Mouse (Mus musculus) brown adipose tissue, adult 24 weeks (tissue): ENCODE measurements around the gene Hadha. TPM values are rescaled to one million over a fixed set of nuclear protein-coding genes. Genes with fewer than 3 reads are reported as not detected.

ENCODE experiments used
- H3K27ac ChIP-seq: fragments of 200-500 bp; replicated peaks from 2 replicates; pipeline ENCODE4 v1.5.1; 2012; ENCODE audit warnings: low read depth, mild to moderate bottlenecking, low read length
- H3K4me1 ChIP-seq: fragments of 200-500 bp; 2 replicates; pipeline ENCODE4 v1.6.1; 2012; ENCODE audit warnings: low read length, mixed read lengths; ENCODE audit not compliant: control insufficient read depth, insufficient read depth, insufficient read length
- H3K4me3 ChIP-seq: fragments of 200-500 bp; 2 replicates; pipeline ENCODE4 v1.5.1; 2012; ENCODE audit warnings: low read depth, mild to moderate bottlenecking, low read length, moderate library complexity; ENCODE audit not compliant: insufficient read depth
- polyA plus RNA-seq: library from polyadenylated mRNA; stranded (reverse); fragments of >200 nt; gene quantifications from 2 replicates; pipeline ENCODE4 v1.2.4, GENCODE M21; 2012; ENCODE audit not compliant: missing spikeins, insufficient read depth, insufficient read length

The Hadha gene
- polyA plus RNA-seq, 1 experiment = 2,102 TPM

DNA sequence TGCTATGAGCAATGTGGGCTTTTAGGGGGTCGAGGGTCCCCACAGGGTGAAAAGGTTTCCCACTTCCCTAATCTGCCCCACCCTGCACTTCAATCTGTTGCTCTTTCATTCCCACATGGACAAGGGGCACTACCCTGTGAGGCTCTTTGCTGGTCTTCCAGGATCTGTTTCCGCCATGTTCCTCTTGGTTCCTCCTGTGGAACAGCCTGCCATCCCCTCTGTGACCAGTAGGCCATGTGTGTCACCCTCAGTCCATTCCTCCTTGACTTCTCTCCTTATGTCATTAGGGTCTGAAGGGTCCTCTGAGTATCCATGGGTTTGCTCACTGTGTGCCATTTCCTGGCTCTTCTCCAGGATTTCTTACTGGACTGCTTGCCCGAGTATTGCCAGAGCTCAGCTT, 43.2 kb downstream of the Hadha start:
- Histone ChIP-seq H3K27ac (no peak overlapping the region), H3K4me3 (no peak overlapping the region), H3K4me1 (no peaks in the 10 kb centered on the region)

GRCm38 (mm10) chr5:30111126-30111525, 43.8 kb downstream of the Hadha start:
- peak overlapping the region; percentile 12; the same call in 1 of the 2 replicates for H3K4me3 ChIP-seq

DNA sequence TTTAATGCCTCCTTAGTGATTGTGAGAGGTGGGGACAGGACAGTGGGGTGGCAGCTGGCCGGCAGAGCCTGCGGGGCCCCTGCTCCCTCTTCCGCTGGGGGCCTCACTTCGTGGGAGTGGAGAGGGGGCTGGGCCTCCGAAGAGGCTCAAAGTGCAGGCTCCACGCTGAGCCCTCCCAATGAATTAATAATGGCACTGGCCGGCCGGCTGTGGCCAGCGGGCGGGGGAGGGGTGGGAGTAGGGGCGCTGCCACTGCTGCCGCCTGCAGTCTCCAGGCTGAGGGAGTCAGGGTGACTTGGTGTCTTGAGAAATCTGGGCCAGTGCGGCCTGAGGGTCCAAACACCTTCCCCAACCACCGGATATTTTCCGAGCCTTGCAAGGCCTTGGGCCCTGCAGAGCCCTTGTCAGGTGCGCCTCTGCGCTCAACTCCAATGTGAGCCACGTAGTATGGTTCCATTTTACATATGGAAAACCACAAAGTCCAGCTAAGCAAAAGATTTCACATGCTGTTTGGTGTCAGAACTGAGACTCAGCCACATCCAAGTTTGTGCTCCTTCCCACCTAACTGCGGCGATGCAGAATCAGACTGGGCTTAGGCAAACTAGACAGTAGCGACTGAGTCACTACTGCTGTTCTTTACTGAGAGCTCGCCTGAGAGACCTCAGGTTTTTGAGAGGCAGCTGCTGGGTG, 44.4 kb downstream of the Hadha start:
- H3K27ac ChIP-seq = no peak overlapping the region
- H3K4me1 ChIP-seq = no peaks in the 10 kb centered on the region
- peak overlapping the region; percentile 12; the same call in 1 of the 2 replicates for H3K4me3 ChIP-seq

More at GRCm38 (mm10) chr5:30111126-30111525, 43.8 kb downstream of the Hadha start:
- Histone ChIP-seq H3K27ac (no peak overlapping the region), H3K4me1 (no peaks in the 10 kb centered on the region)

- Histone ChIP-seq H3K4me3 (no peak overlapping the region), H3K27ac (no peak overlapping the region), H3K4me1 (no peaks in the 10 kb centered on the region)
These were observed 45.1 kb downstream of the Hadha start for GRCm38 (mm10) chr5:30109899-30110298.

GRCm38 (mm10) chr5:30108233-30108632, 46.7 kb downstream of the Hadha start:
- Histone ChIP-seq H3K4me1 (no peaks in the 10 kb centered on the region), H3K27ac (no peak overlapping the region), H3K4me3 (no peak overlapping the region)

DNA sequence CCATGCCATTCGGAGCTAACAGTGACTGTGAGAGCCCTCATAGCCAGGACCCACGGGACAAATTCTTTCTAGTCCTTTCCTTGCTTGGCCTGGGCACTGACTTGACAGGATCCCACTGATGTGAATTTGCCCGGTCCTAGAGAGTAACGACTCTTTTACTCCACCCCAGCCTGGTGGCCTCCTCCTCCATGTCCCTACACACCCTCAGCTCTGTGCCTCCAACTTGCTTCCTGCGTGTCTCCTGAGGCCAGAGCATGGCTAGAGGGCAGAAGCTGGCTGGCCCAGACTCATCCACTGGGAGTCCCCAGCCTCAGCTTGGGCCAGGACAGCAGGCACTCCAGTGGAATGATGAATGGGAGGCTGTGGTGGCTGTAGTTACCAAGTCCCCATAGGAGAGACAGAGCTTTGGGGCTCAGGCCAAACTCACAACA, 47.3 kb downstream of the Hadha start:
- Histone ChIP-seq H3K4me3 (no peak overlapping the region), H3K27ac (no peak overlapping the region), H3K4me1 (no peaks in the 10 kb centered on the region)

GRCm38 (mm10) chr5:30107186-30107585, 47.8 kb downstream of the Hadha start:
- Histone ChIP-seq H3K27ac (no peak overlapping the region), H3K4me1 (no peaks in the 10 kb centered on the region), H3K4me3 (no peak overlapping the region)

GRCm38 (mm10) chr5:30106756-30107155, 48.2 kb downstream of the Hadha start:
- no peaks in the 10 kb centered on the region for H3K4me1 ChIP-seq
- no peak overlapping the region for H3K27ac ChIP-seq
- H3K4me3 ChIP-seq = no peak overlapping the region

DNA sequence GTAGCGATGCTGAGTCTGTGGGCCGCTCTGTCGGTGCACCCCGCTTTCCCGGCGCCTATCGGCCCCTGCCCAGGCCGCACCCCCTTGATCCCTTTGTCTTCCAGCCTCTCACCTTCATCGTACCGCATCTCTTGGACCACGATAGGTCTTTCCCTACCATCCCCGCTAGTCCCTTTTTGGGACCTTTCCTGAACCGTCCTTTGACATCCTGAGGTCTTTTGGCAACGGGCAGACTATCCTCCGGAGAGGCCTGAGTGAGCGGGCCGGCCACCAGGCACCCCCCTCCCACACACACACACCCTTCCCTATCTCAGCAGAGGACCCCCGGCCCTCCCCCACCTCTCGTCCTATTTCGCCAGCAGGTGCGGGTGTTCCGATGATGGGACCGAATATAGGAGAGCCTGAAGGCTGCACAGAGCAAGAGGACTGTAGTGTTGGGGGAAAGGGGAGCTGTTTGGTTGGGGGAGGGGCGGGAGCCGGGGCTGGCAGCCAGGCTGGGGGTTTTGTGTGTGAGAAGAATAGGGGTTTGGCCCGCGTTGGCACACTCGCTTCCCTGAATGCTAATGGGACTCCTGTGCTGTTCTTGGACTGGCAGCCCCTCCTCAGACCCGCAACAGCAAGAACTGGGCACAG, 49.2 kb downstream of the Hadha start, which contains the start of gene 3110082J24Rik:
Gene 3110082J24Rik (minus strand): TSS at position 419 of the 633 bp plus-strand sequence.
- H3K4me1 ChIP-seq = no peaks in the 10 kb centered on the region
- H3K27ac ChIP-seq = no peak within 1 kb of the TSS
- H3K4me3 ChIP-seq = peak within 1 kb of the TSS; percentile 37

- no peak within 1 kb of the TSS for H3K27ac ChIP-seq
- peak within 1 kb of the TSS; percentile 39 for H3K4me3 ChIP-seq
- no peaks in the 10 kb centered on the region for H3K4me1 ChIP-seq
These were observed 49.9 kb downstream of the Hadha start, which contains the start of gene Garem2 for GRCm38 (mm10) chr5:30104841-30105667. Gene Garem2 (plus strand): TSS chr5:30105161.

DNA sequence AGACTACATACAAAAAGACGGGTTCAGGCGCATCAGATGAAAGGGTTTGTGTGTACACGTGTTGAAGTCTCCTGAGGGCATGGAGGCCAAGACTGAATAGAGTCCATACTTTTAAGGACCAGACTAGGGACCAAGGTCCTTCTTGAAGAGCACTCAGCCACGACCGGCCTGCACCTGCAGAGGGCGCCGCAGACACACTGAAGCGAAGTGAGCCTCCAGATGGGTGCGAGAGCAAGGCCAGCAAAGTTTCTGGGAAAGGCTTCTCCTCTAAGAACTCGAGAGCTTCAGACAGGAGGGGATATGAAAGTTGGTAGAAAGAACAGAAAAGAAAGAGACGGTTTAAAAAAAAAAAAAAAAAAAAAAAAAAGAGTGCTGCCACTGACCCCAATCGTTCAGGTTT, 50.6 kb downstream of the Hadha start:
- Histone ChIP-seq H3K4me3 (no peak overlapping the region), H3K27ac (no peak overlapping the region), H3K4me1 (no peaks in the 10 kb centered on the region)

DNA sequence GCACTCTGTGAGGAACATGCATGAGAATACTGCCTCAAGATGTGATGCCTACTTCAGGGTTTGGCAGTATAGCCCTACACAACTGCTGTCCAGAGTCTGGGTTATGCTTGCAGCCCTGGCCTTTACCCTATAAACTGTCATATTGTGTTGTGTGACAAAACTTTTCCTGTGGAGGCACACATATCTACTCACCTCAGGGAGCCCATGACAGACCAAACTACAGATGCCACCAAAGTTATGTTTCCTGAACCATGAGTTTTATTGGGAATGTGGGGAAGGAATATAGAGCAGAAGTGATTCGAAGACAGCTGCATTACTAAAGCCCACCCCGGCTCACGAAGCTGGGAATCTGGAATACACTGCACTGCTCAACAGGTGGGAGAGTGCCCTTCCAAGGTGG, 51.6 kb downstream of the Hadha start:
- H3K4me1 ChIP-seq = no peaks in the 10 kb centered on the region
- no peak overlapping the region for H3K27ac ChIP-seq
- no peak overlapping the region for H3K4me3 ChIP-seq

DNA sequence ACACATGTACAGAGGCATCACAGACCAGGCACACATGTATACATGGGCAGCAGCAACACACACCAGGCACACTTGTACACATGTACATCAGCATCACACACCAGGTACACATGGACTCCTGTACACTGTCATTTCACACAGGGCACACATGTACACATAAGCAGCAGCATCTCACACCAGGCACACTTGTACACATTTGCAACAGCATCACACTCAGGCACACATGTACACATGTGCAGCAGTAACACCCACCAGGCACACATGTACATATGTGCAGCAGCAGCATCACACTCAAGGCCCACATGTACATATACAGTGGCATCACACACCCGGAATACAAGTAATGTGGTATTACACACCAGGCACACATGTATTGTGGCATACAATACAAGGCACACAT, 56.7 kb downstream of the Hadha start:
- no peak overlapping the region for H3K27ac ChIP-seq
- H3K4me3 ChIP-seq = no peak overlapping the region
- H3K4me1 ChIP-seq = 0 out of 2 replicates have a peak, but pooled peaks cover 2% of the 10 kb centered on the region

- no peak overlapping the region for H3K4me3 ChIP-seq
- no peak overlapping the region for H3K27ac ChIP-seq
- 0 out of 2 replicates have a peak, but pooled peaks cover 2% of the 10 kb centered on the region for H3K4me1 ChIP-seq
These were observed 59.2 kb downstream of the Hadha start for GRCm38 (mm10) chr5:30095731-30096130.

GRCm38 (mm10) chr5:30094399-30094798, 60.6 kb downstream of the Hadha start:
- 0 out of 2 replicates have a peak, but pooled peaks cover 2% of the 10 kb centered on the region for H3K4me1 ChIP-seq
- no peak overlapping the region for H3K27ac ChIP-seq
- H3K4me3 ChIP-seq = no peak overlapping the region
